Mouse (Mus musculus): ENCODE measurements around the gene Tuba1a. TPM values are rescaled to one million over a fixed set of nuclear protein-coding genes. Genes with fewer than 3 reads are reported as not detected.

The Tuba1a gene
- polyA plus RNA-seq, 1 experiment from 2014 or later, result 602 TPM

- Histone ChIP-seq H3K27me3 (ENCODE audit: control insufficient read depth, insufficient read depth, low read length) (no peaks in the 10 kb centered on the region), H3K27ac (replicated peaks) (no peak overlapping the region), H3K4me1 (replicated peaks; ENCODE audit: control insufficient read depth, insufficient read depth) (no peaks in the 10 kb centered on the region), H3K36me3 (ENCODE audit: control insufficient read depth, insufficient read depth, low read length) (no peaks in the 10 kb centered on the region), H3K9me3 (ENCODE audit: control insufficient read depth, low read length) (no peaks in the 10 kb centered on the region), H3K4me2 (replicated peaks; ENCODE audit: low read depth) (no peak overlapping the region), H3K4me3 (ENCODE audit: low read depth, low read length) (no peak overlapping the region), H3K9ac (ENCODE audit: low read length) (no peak overlapping the region)
- TF ChIP-seq EP300 (optimal IDR thresholded peaks at IDR 0.05) (no peak), CTCF (IDR thresholded peaks at IDR 0.05; ENCODE audit: low read depth) (no peak)
- ATAC-seq (ENCODE audit: low FRiP score, low TSS enrichment) (no peak), DNase-seq (ENCODE audit: low spot score) (no peak)
- WGBS, result 81% methylated on average over 7 of the region's 7 CpGs
These were observed 43.3 kb upstream of the Tuba1a start for GRCm38 (mm10) chr15:98996840-98997239.

DNA sequence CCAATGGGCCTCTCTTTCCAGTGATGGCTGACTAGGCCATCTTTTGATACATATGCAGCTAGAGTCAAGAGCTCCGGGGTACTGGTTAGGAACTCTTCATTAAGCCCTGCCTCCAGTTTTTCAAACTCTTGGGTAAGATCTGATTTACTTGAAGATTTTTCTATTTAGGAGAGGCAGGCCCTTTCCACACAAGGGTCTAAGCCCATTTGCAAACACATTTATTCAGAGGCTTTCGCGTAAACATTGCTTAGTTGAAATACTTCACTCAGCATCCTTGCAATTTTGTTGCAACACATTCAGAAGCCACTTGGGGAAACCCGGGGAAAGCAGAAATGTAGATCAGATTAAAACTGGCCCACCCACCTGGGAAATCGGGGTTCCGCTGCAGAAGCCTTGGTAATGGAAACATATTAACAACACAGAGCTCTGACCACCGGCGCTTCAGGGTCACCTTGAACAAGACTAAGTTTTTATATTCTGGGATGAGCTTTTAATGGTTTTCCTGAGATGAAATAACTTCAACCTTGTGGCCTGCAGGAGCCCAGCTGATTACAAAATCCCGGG is 41.5 kb upstream of the Tuba1a start:
- H3K4me1 ChIP-seq (replicated peaks; ENCODE audit: control insufficient read depth, insufficient read depth), result 0 out of 2 replicates have a peak, but pooled peaks cover 2% of the 10 kb centered on the region
- no peak overlapping the region for H3K4me2 ChIP-seq (replicated peaks; ENCODE audit: low read depth)
- H3K36me3 ChIP-seq (ENCODE audit: control insufficient read depth, insufficient read depth, low read length), result no peaks in the 10 kb centered on the region
- 81% methylated on average over 9 of the region's 9 CpGs for WGBS
- H3K27ac ChIP-seq (replicated peaks), result no peak overlapping the region
- DNase-seq (ENCODE audit: low spot score) (no peak), ATAC-seq (ENCODE audit: low FRiP score, low TSS enrichment) (no peak)
- H3K9ac ChIP-seq (ENCODE audit: low read length), result no peak overlapping the region
- H3K9me3 ChIP-seq (ENCODE audit: control insufficient read depth, low read length), result no peaks in the 10 kb centered on the region
- no peak overlapping the region for H3K4me3 ChIP-seq (ENCODE audit: low read depth, low read length)
- no peaks in the 10 kb centered on the region for H3K27me3 ChIP-seq (ENCODE audit: control insufficient read depth, insufficient read depth, low read length)
- no peak for TF ChIP-seq CTCF (IDR thresholded peaks at IDR 0.05; ENCODE audit: low read depth)
- no peak for TF ChIP-seq EP300 (optimal IDR thresholded peaks at IDR 0.05)

- Histone ChIP-seq H3K4me2 (replicated peaks; ENCODE audit: low read depth) (peak overlapping the region; percentile 59; the same call in 1 of the 2 replicates), H3K9ac (ENCODE audit: low read length) (no peak overlapping the region), H3K4me3 (ENCODE audit: low read depth, low read length) (no peak overlapping the region; the same call in 1 of the 2 replicates), H3K27me3 (ENCODE audit: control insufficient read depth, insufficient read depth, low read length) (no peaks in the 10 kb centered on the region), H3K27ac (replicated peaks) (peak overlapping the region; percentile 93), H3K4me1 (replicated peaks; ENCODE audit: control insufficient read depth, insufficient read depth) (0 out of 2 replicates have a peak, but pooled peaks cover 2% of the 10 kb centered on the region), H3K9me3 (ENCODE audit: control insufficient read depth, low read length) (no peaks in the 10 kb centered on the region), H3K36me3 (ENCODE audit: control insufficient read depth, insufficient read depth, low read length) (no peaks in the 10 kb centered on the region)
- no peak for ATAC-seq (ENCODE audit: low FRiP score, low TSS enrichment)
- DNase-seq (ENCODE audit: low spot score), result peak; percentile 92
- WGBS, result 2% methylated on average over 11 of the region's 11 CpGs
- TF ChIP-seq EP300 (optimal IDR thresholded peaks at IDR 0.05), result no peak
- TF ChIP-seq CTCF (IDR thresholded peaks at IDR 0.05; ENCODE audit: low read depth), result peak; percentile 96
These were observed 40.4 kb upstream of the Tuba1a start for GRCm38 (mm10) chr15:98993865-98994264.

- H3K36me3 ChIP-seq (ENCODE audit: control insufficient read depth, insufficient read depth, low read length), result no peaks in the 10 kb centered on the region
- no peaks in the 10 kb centered on the region for H3K9me3 ChIP-seq (ENCODE audit: control insufficient read depth, low read length)
- ATAC-seq (ENCODE audit: low FRiP score, low TSS enrichment), result peak; percentile 94
- H3K27me3 ChIP-seq (ENCODE audit: control insufficient read depth, insufficient read depth, low read length), result no peaks in the 10 kb centered on the region
- 0 out of 2 replicates have a peak, but pooled peaks cover 2% of the 10 kb centered on the region for H3K4me1 ChIP-seq (replicated peaks; ENCODE audit: control insufficient read depth, insufficient read depth)
- peak overlapping the region; percentile 59 for H3K4me2 ChIP-seq (replicated peaks; ENCODE audit: low read depth)
- WGBS, result 3% methylated on average over 35 of the region's 35 CpGs
- DNase-seq (ENCODE audit: low spot score), result peak; percentile 97
- H3K4me3 ChIP-seq (ENCODE audit: low read depth, low read length), result peak overlapping the region; percentile 37
- TF ChIP-seq CTCF (IDR thresholded peaks at IDR 0.05; ENCODE audit: low read depth) (peak; percentile 99), EP300 (optimal IDR thresholded peaks at IDR 0.05) (peak; percentile 83)
- peak overlapping the region; percentile 93 for H3K27ac ChIP-seq (replicated peaks)
- peak overlapping the region; percentile 59 for H3K9ac ChIP-seq (ENCODE audit: low read length)
These were observed 39.7 kb upstream of the Tuba1a start for GRCm38 (mm10) chr15:98993093-98993793.

DNA sequence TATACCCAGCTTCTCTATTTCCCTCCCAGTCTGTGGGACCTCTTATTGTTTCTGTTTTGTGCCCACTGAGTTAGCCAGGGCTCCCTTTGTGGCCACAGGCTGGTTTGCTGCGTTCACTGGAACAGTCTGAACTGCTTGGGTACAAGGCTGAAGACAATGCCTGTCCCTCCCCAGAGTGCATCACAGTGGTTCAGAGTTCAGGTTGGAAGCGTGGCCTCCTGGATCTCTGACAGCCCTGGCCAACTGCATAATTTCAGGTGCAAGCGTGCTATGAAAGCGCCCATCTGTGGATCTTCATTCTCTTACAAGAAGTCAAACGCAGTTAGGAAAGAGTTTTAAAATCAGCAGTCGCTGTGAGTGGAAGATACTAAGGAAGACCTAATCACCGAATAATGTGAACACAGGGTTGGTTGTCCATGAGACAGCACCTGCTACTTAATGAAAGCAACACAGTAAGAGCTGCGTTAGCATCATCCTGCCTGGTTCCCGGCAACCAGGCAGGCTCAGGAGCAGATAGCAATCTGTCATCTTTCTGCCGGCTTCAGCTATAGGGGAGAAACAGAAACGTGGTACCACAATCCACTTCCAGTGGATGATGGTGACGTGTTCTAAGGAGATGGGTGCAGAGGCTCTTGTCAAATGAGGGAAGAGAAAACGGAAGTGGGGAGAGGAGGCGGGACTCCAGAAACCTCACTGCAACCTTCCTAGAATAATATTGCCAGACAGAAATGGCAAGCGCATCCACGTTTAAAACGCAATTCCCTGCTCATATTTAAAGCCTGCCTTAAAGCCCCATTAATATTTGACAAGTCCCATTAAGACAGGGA is 38.8 kb upstream of the Tuba1a start:
- H3K9me3 ChIP-seq (ENCODE audit: control insufficient read depth, low read length), result no peaks in the 10 kb centered on the region
- H3K4me1 ChIP-seq (replicated peaks; ENCODE audit: control insufficient read depth, insufficient read depth), result 0 out of 2 replicates have a peak, but pooled peaks cover 2% of the 10 kb centered on the region
- no peaks in the 10 kb centered on the region for H3K36me3 ChIP-seq (ENCODE audit: control insufficient read depth, insufficient read depth, low read length)
- peak overlapping the region; percentile 59 for H3K4me2 ChIP-seq (replicated peaks; ENCODE audit: low read depth)
- WGBS, result 29% methylated on average over 17 of the region's 17 CpGs
- peak overlapping the region; percentile 73 for H3K27ac ChIP-seq (replicated peaks)
- no peak for DNase-seq (ENCODE audit: low spot score)
- TF ChIP-seq CTCF (IDR thresholded peaks at IDR 0.05; ENCODE audit: low read depth), result no peak
- TF ChIP-seq EP300 (optimal IDR thresholded peaks at IDR 0.05), result no peak
- peak; percentile 38; the same call in 1 of the 2 replicates for ATAC-seq (ENCODE audit: low FRiP score, low TSS enrichment)
- H3K4me3 ChIP-seq (ENCODE audit: low read depth, low read length), result peak overlapping the region; percentile 37
- H3K27me3 ChIP-seq (ENCODE audit: control insufficient read depth, insufficient read depth, low read length), result no peaks in the 10 kb centered on the region
- no peak overlapping the region for H3K9ac ChIP-seq (ENCODE audit: low read length)

All from stomach, postnatal 0 days (tissue).